Mouse (Mus musculus): Measurements from ENCODE around the gene Themis2.

DNA sequence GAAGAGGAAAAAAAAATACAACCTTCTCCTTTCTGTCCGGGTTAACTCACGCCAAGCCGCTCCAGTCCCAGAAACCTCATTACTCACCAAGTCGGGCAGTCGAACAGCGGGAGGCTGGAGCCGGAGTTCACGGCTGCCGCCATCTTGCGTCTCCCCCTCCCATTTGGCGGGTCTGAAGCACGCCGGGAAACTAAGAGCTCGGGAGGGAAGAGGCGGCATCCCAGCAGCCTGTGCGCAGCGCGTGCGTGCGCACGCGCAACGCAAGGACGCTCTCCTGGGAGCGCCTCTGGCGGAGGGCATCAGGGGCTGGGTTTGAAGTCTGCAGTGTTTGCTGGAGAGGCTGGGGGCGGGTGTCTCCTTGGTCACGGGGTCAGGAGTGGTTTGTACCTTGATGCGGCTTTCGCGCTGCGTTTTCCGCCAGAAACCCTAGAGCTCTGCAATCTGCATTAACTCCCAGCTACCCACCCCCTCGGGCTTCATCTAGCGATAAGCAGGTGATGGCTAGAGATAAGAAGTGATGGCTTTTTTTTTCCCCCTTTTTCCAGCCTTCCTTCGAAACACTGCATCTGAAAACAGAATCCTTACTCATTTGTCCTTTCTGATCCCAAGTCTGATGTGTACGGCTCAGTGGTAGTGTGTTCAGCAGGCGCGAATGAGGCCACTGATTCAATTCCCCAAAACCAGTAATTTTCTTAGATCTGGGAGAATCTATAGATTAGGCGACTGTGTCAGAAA is 47.0 kb upstream of the Themis2 start, which contains the start of gene Ppp1r8:
- TF ChIP-seq POLR2A (IDR thresholded peaks at IDR 0.05; ENCODE audit: low read depth, low read length) (peak; percentile 91), CTCF (IDR thresholded peaks at IDR 0.05; ENCODE audit: extremely low read depth, insufficient read length, insufficient replicate concordance, low read depth, low read length) (peak; percentile 39; the same call in 1 of the 2 replicates)
